Mouse (Mus musculus) ES-E14 (cell line): ENCODE data around the gene Fyco1. TPM values are rescaled to one million over a fixed set of nuclear protein-coding genes. Genes with fewer than 3 reads are reported as not detected.

ENCODE experiments used
- DNase-seq: peaks from one replicate; pipeline ENCODE4 v3.0.0-alpha.2; 2013; ENCODE audit warnings: low read depth, low spot score
- H3K27ac ChIP-seq: 2 replicates; pipeline ENCODE4 v1.5.1; 2012; ENCODE audit warnings: low read depth, mild to moderate bottlenecking, low read length, moderate library complexity, mixed read lengths; ENCODE audit not compliant: poor library complexity, insufficient read depth, severe bottlenecking
- H3K36me3 ChIP-seq: 2 replicates; pipeline ENCODE4 v1.6.1; 2012; ENCODE audit warnings: mild to moderate bottlenecking, low read length, moderate library complexity, mixed read lengths; ENCODE audit not compliant: control insufficient read depth, poor library complexity, insufficient read depth, severe bottlenecking
- H3K4me1 ChIP-seq, 2 experiments: fragments of 150-350 bp in 1 of 2; sonication (generic) in 1 of 2; 2 replicates each; pipeline ENCODE4 v1.6.1; 2012; ENCODE audit warnings: low read length in 2 of 2, mild to moderate bottlenecking in 1 of 2, mixed read lengths in 1 of 2; ENCODE audit not compliant: control insufficient read depth in 2 of 2, insufficient read depth in 2 of 2, poor library complexity in 1 of 2
- H3K4me3 ChIP-seq, 2 experiments: fragments of 150-350 bp in 1 of 2; sonication (generic) in 1 of 2; 2 replicates each; pipeline ENCODE4 v1.5.1; 2012; ENCODE audit warnings: low read length in 2 of 2, low read depth in 1 of 2, mild to moderate bottlenecking in 1 of 2, mixed read lengths in 1 of 2; ENCODE audit not compliant: insufficient read depth in 1 of 2, poor library complexity in 1 of 2, severe bottlenecking in 1 of 2
- H3K9ac ChIP-seq: 2 replicates; pipeline ENCODE4 v1.6.1; 2012; ENCODE audit warnings: low read depth, mild to moderate bottlenecking, low read length, mixed read lengths; ENCODE audit not compliant: poor library complexity, insufficient read depth, severe bottlenecking
- H3K9me3 ChIP-seq: fragments of 150-350 bp; sonication (generic); 2 replicates; pipeline ENCODE4 v1.6.1; 2012; ENCODE audit warnings: low read depth, mild to moderate bottlenecking, low read length; ENCODE audit not compliant: control insufficient read depth, insufficient read depth
- CHD2 ChIP-seq: IDR thresholded peaks from 2 replicates; pipeline ENCODE4 v1.6.1; 2014; ENCODE audit warnings: mild to moderate bottlenecking, low read depth, low read length, inconsistent platforms
- HCFC1 ChIP-seq: IDR thresholded peaks from 2 replicates; pipeline ENCODE4 v1.6.1; 2012; ENCODE audit warnings: low read length, inconsistent platforms, borderline replicate concordance; ENCODE audit not compliant: insufficient read depth
- MAFK ChIP-seq: IDR thresholded peaks from 2 replicates; pipeline ENCODE4 v1.6.1; 2014; ENCODE audit warnings: mild to moderate bottlenecking, low read depth, low read length, inconsistent platforms; ENCODE audit not compliant: insufficient read depth
- ZC3H11A ChIP-seq: IDR thresholded peaks from 2 replicates; pipeline ENCODE4 v1.6.1; 2012; ENCODE audit warnings: low read depth, mild to moderate bottlenecking, inconsistent platforms, low read length, borderline replicate concordance
- ZNF384 ChIP-seq: IDR thresholded peaks from 2 replicates; pipeline ENCODE4 v1.6.1; 2012; ENCODE audit warnings: low read depth, low read length, inconsistent platforms
- in situ Hi-C, 2 experiments: fragments of 600-800 bp; cut with MboI; formaldehyde crosslinking; loops; one replicate each; pipeline ENCODE4 v1.15.1; 2025; ENCODE audit warnings: low sequenced_read_pairs in 2 of 2, inconsistent platforms in 1 of 2; ENCODE audit not compliant: unreplicated experiment in 2 of 2
- total RNA-seq: library from RNA; depleted of rRNA; stranded (reverse); fragments of 300-350 nt; gene quantifications from 2 replicates; pipeline ENCODE4 v1.2.3, GENCODE M21; 2012

Gene Fyco1
- total RNA-seq, 1 experiment: 7.9 TPM

GRCm38 (mm10) chr9:123811831-123812230, 39.9 kb downstream of the Fyco1 start:
- no peaks in the 10 kb centered on the region; the same call in 1 of the 2 replicates for H3K36me3 ChIP-seq
- H3K27ac ChIP-seq: no peak overlapping the region
- no peak for DNase-seq
- TF ChIP-seq HCFC1 (no peak), CHD2 (no peak), MAFK (no peak), ZC3H11A (no peak), ZNF384 (no peak)
- no peak overlapping the region for H3K4me3 ChIP-seq
- H3K9ac ChIP-seq: no peak overlapping the region
- no peaks in the 10 kb centered on the region for H3K4me1 ChIP-seq
- in situ Hi-C loops: no loop called here
- H3K9me3 ChIP-seq: no peaks in the 10 kb centered on the region

- DNase-seq: no peak
- H3K27ac ChIP-seq: no peak overlapping the region
- H3K9ac ChIP-seq: no peak overlapping the region
- no peaks in the 10 kb centered on the region for H3K4me1 ChIP-seq
- no peak overlapping the region for H3K4me3 ChIP-seq
- TF ChIP-seq HCFC1 (no peak), CHD2 (no peak), ZC3H11A (no peak), ZNF384 (no peak), MAFK (no peak)
- H3K9me3 ChIP-seq: no peaks in the 10 kb centered on the region
- H3K36me3 ChIP-seq: no peaks in the 10 kb centered on the region; the same call in 1 of the 2 replicates
- in situ Hi-C loops: no loop called here
Observed at GRCm38 (mm10) chr9:123808583-123808982, 43.1 kb downstream of the Fyco1 start.

- H3K27ac ChIP-seq: no peak within 1 kb of the TSS
- H3K36me3 ChIP-seq: no peaks in the 10 kb centered on the region; the same call in 1 of the 2 replicates
- in situ Hi-C loops: no loop called here
- H3K9me3 ChIP-seq: no peaks in the 10 kb centered on the region
- no peak within 1 kb of the TSS for H3K4me3 ChIP-seq
- no peak within 1 kb of the TSS for H3K9ac ChIP-seq
- no peak for DNase-seq
- TF ChIP-seq ZNF384 (no peak), MAFK (no peak), HCFC1 (no peak), CHD2 (no peak), ZC3H11A (no peak)
- H3K4me1 ChIP-seq: no peaks in the 10 kb centered on the region
Observed at GRCm38 (mm10) chr9:123806267-123806666, 45.4 kb downstream of the Fyco1 start, which contains the start of gene Cxcr6. TSS of gene Cxcr6 (plus strand) at chr9:123806475.

- Histone ChIP-seq H3K4me1 (no peaks in the 10 kb centered on the region), H3K9ac (no peak overlapping the region), H3K4me3 (no peak overlapping the region), H3K36me3 (no peaks in the 10 kb centered on the region; the same call in 1 of the 2 replicates), H3K27ac (no peak overlapping the region), H3K9me3 (no peaks in the 10 kb centered on the region)
- in situ Hi-C loops: no loop called here
- TF ChIP-seq CHD2 (no peak), MAFK (no peak), ZC3H11A (no peak), ZNF384 (no peak), HCFC1 (no peak)
- DNase-seq: no peak
Observed at GRCm38 (mm10) chr9:123805241-123805640, 46.5 kb downstream of the Fyco1 start.

- DNase-seq: no peak
- Histone ChIP-seq H3K9ac (no peak overlapping the region), H3K4me1 (no peaks in the 10 kb centered on the region), H3K4me3 (no peak overlapping the region), H3K36me3 (no peaks in the 10 kb centered on the region), H3K27ac (no peak overlapping the region), H3K9me3 (no peaks in the 10 kb centered on the region)
- TF ChIP-seq CHD2 (no peak), ZC3H11A (no peak), HCFC1 (no peak), MAFK (no peak), ZNF384 (no peak)
- in situ Hi-C loops: no loop called here
Observed at GRCm38 (mm10) chr9:123802896-123803295, 48.8 kb downstream of the Fyco1 start.
